Comparison of ENCODE assay signal across 8 mouse cellular contexts in the genomic region with DNA sequence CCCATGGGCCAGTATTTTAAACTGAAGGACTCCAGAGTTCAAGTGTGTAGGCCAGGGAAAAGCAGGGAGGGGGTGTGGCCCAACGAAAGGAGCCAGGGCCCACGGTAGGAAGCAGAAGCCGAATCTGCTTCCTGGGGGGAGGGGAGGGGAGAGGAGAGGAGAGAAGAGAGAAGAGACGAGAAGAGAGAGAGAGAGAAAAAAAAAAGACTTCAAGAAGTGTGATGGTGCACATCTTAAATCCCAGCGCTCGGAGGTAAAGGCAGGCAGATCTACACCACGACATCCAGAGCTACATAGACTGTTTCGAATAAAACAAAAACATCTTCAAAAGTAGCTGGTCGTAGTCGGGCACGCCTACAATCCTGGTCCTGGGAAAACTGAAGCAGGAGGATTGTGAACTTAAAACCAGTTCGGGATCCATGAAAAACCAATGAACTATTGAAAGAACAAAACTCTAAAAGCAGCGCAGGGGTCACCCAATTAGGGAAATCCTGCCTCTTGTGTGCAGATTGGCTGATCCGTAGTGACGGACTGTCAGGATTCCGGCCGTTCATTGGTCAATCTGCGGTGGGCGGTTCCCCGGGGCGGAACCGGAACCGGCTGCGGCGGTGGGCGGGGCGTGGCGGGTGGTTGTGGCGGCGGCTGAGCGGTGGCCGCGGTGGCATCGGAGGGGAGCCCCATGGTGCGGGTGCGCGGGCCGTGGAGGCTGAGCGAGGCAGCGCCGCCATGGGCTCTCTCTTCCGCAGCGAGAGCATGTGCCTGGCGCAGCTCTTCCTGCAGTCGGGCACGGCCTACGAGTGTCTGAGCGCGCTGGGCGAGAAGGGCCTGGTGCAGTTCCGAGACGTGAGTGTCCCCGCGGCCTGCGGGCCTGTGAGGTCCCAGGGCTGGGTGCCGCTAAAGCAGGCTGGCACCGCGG. TPM values are rescaled to one million over a fixed set of nuclear protein-coding genes. Genes with fewer than 3 reads are reported as not detected.
A peak's percentile ranks its signal among the peaks of the same experiment; 100 is the strongest.
DNase-seq lines count a peak whose midpoint lies in the region; ATAC-seq and TF ChIP-seq lines count a peak whose summit lies in the region.

A gene (plus strand): TSS at position 129 of the 916 bp plus-strand sequence.

- H3K4me1 ChIP-seq in hindbrain, embryonic 10.5 days (replicated peaks), result peaks cover 22% of the 10 kb centered on the region
- peaks cover 8% of the 10 kb centered on the region; the same call in 1 of the 2 replicates for H3K4me1 ChIP-seq in lung, postnatal 0 days (ENCODE audit: insufficient read depth, low read depth, low read length)

- WGBS in hindbrain, embryonic 10.5 days, result under 1% methylated on average over 58 of the region's 58 CpGs
- under 1% methylated on average over 48 of the region's 58 CpGs for WGBS in lung, postnatal 0 days

- no peak for TF ChIP-seq CTCF in lung, postnatal 0 days (IDR thresholded peaks at IDR 0.05)

- H3K27ac ChIP-seq in hindbrain, embryonic 10.5 days, result peak within 1 kb of the TSS; percentile 87
- peak within 1 kb of the TSS; percentile 55 for H3K27ac ChIP-seq in lung, postnatal 0 days (ENCODE audit: low read length)

- H3K4me3 ChIP-seq in hindbrain, embryonic 10.5 days, result peak within 1 kb of the TSS; percentile 100
- peak within 1 kb of the TSS; percentile 71 for H3K4me3 ChIP-seq in lung, postnatal 0 days (ENCODE audit: low read depth, low read length)

- peak within 1 kb of the TSS; percentile 65 for H3K4me2 ChIP-seq in lung, postnatal 0 days (replicated peaks; ENCODE audit: low read depth, low read length)

- peak within 1 kb of the TSS; percentile 68 for H3K9ac ChIP-seq in lung, postnatal 0 days (replicated peaks; ENCODE audit: low read depth)

- H3K36me3 ChIP-seq in hindbrain, embryonic 10.5 days, result peaks cover 42% of the 10 kb centered on the region
- H3K36me3 ChIP-seq in lung, postnatal 0 days (ENCODE audit: insufficient read depth, low read length), result no peaks in the 10 kb centered on the region

- peak; percentile 98 for ATAC-seq in frontal cortex, adult (ENCODE audit: low TSS enrichment)
- ATAC-seq in lung, postnatal 0 days, result peak; percentile 99

- no peaks in the 10 kb centered on the region for H3K27me3 ChIP-seq in hindbrain, embryonic 10.5 days (ENCODE audit: insufficient read depth, poor library complexity, severe bottlenecking)
- no peaks in the 10 kb centered on the region for H3K27me3 ChIP-seq in lung, postnatal 0 days (replicated peaks; ENCODE audit: insufficient read depth, low read length)

- TF ChIP-seq EP300 in lung, postnatal 0 days (IDR thresholded peaks at IDR 0.05), result no peak

- peak; percentile 80 for DNase-seq in MEL-GATA-1-ER (ENCODE audit: extremely low read depth, low read depth)
- peak; percentile 93 for DNase-seq in cerebellum, adult 8-10 months
- DNase-seq in hindbrain, embryonic 10.5 days (ENCODE audit: low spot score), result peak; percentile 95
- DNase-seq in layer of hippocampus, adult 9-11 months, result peak; percentile 93
- DNase-seq in lung, postnatal 0 days (ENCODE audit: low spot score), result peak; percentile 96
- DNase-seq in ovary, postnatal 14 days (ENCODE audit: low spot score), result peak; percentile 95
- DNase-seq in thymus, postnatal 14 days, result peak; percentile 98

- no peaks in the 10 kb centered on the region for H3K9me3 ChIP-seq in hindbrain, embryonic 10.5 days
- H3K9me3 ChIP-seq in lung, postnatal 0 days (ENCODE audit: low read length), result no peaks in the 10 kb centered on the region

RNA-seq across cellular contexts. Expression of the gene that starts here (rescaled TPM):
- polyA plus RNA-seq in hindbrain, embryonic 10.5 days (2016; fragmentation: Nextera tagmentation; extraction: Ambion mirVana), result 46.7 and 50.6 TPM in 2 replicates
- polyA plus RNA-seq in lung, postnatal 0 days (2015; fragmentation: Nextera tagmentation; extraction: Ambion mirVana), result 23.8 and 26.8 TPM in 2 replicates

Comparison
In these comparisons a context has a peak if more than half of its experiments do, and no peak if none do; other contexts are left out.
1. Peak in every context shown above with its lines: DNase-seq, ATAC-seq, H3K4me3 ChIP-seq and H3K27ac ChIP-seq.